Mouse (Mus musculus) embryonic facial prominence, embryonic 10.5 days (tissue): Measurements from ENCODE around the gene Glyat. TPM values are rescaled to one million over a fixed set of nuclear protein-coding genes. Genes with fewer than 3 reads are reported as not detected.

Experiments used
- DNase-seq: peaks from one replicate; pipeline ENCODE4 v3.0.0-alpha.2; 2017; ENCODE audit warnings: low spot score
- H3K27ac ChIP-seq: fragments of 300-500 bp; sonication (generic); replicated peaks from 2 replicates; pipeline ENCODE4 v1.5.1; 2016; ENCODE audit warnings: mild to moderate bottlenecking
- H3K27me3 ChIP-seq: fragments of 300-500 bp; sonication (generic); replicated peaks from 2 replicates; pipeline ENCODE4 v1.6.1; 2016; ENCODE audit warnings: low read depth, mild to moderate bottlenecking; ENCODE audit not compliant: poor library complexity, severe bottlenecking
- H3K36me3 ChIP-seq: fragments of 300-500 bp; sonication (generic); replicated peaks from 2 replicates; pipeline ENCODE4 v1.6.1; 2016; ENCODE audit warnings: mild to moderate bottlenecking, moderate library complexity
- H3K4me1 ChIP-seq: fragments of 300-500 bp; sonication (generic); 2 replicates; pipeline ENCODE4 v1.6.1; 2016
- H3K4me3 ChIP-seq: fragments of 300-500 bp; sonication (generic); 2 replicates; pipeline ENCODE4 v1.5.1; 2016; ENCODE audit warnings: mild to moderate bottlenecking, moderate library complexity
- H3K9me3 ChIP-seq: fragments of 300-500 bp; sonication (generic); 2 replicates; pipeline ENCODE4 v1.6.1; 2016; ENCODE audit warnings: mild to moderate bottlenecking
- WGBS: fragments of 180-500 bp; shearing (Covaris S2); methylation state at CpG from one replicate; pipeline ENCODE4 v1.1.7; 2016; 5-methylcytosine and 5-hydroxymethylcytosine counted together
- polyA plus RNA-seq: library from polyadenylated mRNA; unstranded; fragments of >200 nt; fragmentation: Nextera tagmentation; extraction: Ambion mirVana; gene quantifications from 2 replicates; pipeline ENCODE4 v1.2.1, GENCODE M21; 2016

Glyat gene
- polyA plus RNA-seq = not detected in 2 replicates

DNA sequence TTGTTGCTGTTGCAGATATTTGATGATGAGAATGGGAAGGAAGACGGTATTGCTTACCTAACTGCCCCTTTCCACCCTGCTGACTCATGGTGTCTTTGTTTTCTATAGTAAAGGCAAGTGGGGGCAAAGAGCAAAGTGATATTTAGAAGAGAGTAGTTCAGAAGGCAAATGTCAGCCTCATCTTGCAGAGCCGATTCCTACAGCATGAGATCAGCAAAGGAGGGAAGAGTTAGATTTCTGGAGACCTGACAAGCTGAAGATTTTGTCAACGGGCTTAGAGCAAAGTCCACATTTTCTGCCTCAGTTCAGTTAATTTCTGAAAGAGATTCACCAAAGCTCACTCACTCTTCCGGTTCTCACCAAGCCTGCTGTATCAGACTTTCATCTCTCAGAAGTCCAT, at the start of gene Glyat:
TSS of gene Glyat (plus strand) at position 133 of the 400 bp plus-strand sequence.
- WGBS = 79% methylated on average over 4 of the region's 4 CpGs
- DNase-seq = no peak
- Histone ChIP-seq H3K9me3 (no peaks in the 10 kb centered on the region), H3K27me3 (no peaks in the 10 kb centered on the region), H3K36me3 (no peaks in the 10 kb centered on the region), H3K4me3 (no peak within 1 kb of the TSS), H3K4me1 (no peaks in the 10 kb centered on the region), H3K27ac (no peak within 1 kb of the TSS)

DNA sequence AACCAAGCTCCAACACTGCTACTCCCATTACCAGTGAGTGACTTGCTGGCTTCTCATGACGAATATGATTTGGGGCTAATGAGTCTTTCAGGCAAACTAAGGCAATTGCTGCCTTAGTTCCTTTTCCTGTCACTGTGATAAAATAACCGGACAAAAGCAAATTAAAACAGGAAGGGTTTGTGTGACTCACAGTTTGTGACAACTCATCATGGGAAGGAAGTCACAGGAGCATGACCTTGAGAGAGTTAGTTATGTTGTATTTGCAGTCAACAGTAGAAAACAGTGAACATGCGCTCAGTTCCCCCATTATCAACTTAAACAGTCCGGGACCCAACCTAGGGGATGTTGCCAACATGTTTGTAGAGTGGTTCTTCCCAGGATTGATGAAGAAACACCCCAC, 47.8 kb upstream of the Glyat start:
- Histone ChIP-seq H3K9me3 (no peaks in the 10 kb centered on the region), H3K27ac (no peak overlapping the region), H3K4me3 (no peak overlapping the region), H3K36me3 (peaks cover 20% of the 10 kb centered on the region), H3K27me3 (no peaks in the 10 kb centered on the region), H3K4me1 (no peaks in the 10 kb centered on the region)
- WGBS = 89% methylated on average over 4 of the region's 4 CpGs
- DNase-seq = no peak

DNA sequence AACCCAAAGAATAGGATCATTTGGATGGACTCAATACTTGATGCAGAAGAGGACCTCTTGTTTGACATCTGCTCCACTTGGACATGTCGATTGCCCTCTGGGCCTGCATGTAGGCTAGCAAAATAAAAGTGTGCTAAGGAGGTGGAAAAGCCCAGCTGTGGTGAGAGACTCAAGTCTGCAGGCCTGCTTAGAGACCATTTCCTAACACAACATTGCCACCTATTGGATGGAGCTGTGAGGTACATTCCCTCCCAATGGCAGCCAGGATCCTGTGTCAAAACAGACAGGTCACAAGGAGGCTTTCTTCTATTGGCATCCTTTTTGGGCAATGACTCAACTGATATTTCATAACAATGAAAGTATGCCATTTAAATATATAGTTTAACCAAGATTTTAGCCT, 41.2 kb upstream of the Glyat start:
- Histone ChIP-seq H3K4me1 (peaks cover 13% of the 10 kb centered on the region), H3K4me3 (no peak overlapping the region), H3K9me3 (0 out of 2 replicates have a peak, but pooled peaks cover 5% of the 10 kb centered on the region), H3K27ac (no peak overlapping the region), H3K36me3 (peaks cover 12% of the 10 kb centered on the region), H3K27me3 (peaks cover 6% of the 10 kb centered on the region)
- peak; percentile 60 for DNase-seq
- 18% methylated on average over 1 of the region's 1 CpGs for WGBS

DNA sequence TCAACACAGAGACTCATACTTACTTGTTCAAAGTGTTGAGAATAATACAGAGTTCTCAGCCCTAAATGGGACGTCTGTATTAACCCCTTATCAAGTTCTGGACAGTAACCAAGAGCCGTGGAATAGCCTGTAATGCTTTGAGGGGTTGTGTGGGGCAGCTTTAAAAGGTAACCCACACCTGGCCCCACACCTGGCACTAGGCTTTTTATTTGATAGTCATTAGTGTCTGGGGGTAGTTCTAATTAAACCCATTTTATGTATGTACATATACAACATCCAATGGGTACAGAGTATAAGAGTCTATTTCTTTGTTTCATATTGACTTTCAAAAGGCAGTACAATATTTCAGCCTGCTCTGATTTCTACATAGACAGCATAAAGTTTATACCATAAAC, 38.0 kb upstream of the Glyat start:
- Histone ChIP-seq H3K27ac (no peak overlapping the region), H3K4me3 (peak overlapping the region; percentile 78), H3K9me3 (0 out of 2 replicates have a peak, but pooled peaks cover 5% of the 10 kb centered on the region), H3K36me3 (no peaks in the 10 kb centered on the region), H3K27me3 (peaks cover 11% of the 10 kb centered on the region), H3K4me1 (peaks cover 14% of the 10 kb centered on the region)
- 54% methylated on average over 2 of the region's 2 CpGs for WGBS
- no peak for DNase-seq

DNA sequence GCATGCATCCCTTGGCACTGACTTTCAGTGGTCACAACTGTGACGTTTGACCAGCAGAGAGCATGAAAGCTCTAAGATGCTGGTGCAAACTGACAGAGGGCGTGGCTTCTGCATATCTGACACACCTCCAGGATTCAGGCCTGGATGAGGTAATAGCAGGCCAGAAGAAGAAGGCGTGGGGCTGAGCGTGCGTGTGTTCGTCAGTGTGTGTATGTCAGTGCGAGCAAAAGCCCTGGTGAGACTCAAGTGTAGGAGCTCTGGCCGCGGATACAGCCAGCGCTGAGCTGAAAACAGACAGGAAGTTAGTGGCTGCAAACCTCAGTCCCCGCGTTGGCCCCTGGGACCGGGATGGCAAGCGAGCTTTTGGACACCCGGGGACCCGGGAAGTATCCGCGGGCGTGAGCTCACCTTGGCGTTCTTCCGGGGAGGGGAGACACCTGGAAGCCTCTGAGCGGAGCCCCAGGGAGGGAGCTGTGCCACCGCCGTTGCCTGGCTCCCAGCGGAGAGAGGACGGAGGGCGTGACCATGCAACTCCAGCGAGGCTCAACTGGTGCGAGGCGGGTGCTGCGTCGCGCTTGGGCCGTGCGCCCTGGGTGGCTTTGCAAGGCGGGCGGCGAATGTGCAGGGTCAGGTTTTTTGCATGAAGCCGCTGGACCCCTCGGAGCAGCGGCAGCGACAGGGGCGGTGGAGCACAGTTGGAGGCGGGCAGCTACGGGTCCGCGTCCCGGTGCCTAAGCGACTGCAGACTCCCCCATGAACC, 37.4 kb upstream of the Glyat start:
- peak overlapping the region; percentile 66 for H3K27ac ChIP-seq
- peak overlapping the region; percentile 78 for H3K4me3 ChIP-seq
- H3K9me3 ChIP-seq = 0 out of 2 replicates have a peak, but pooled peaks cover 5% of the 10 kb centered on the region
- no peaks in the 10 kb centered on the region for H3K36me3 ChIP-seq
- peaks cover 14% of the 10 kb centered on the region for H3K4me1 ChIP-seq
- under 1% methylated on average over 49 of the region's 49 CpGs for WGBS
- DNase-seq = peak; percentile 63
- peaks cover 11% of the 10 kb centered on the region for H3K27me3 ChIP-seq

DNA sequence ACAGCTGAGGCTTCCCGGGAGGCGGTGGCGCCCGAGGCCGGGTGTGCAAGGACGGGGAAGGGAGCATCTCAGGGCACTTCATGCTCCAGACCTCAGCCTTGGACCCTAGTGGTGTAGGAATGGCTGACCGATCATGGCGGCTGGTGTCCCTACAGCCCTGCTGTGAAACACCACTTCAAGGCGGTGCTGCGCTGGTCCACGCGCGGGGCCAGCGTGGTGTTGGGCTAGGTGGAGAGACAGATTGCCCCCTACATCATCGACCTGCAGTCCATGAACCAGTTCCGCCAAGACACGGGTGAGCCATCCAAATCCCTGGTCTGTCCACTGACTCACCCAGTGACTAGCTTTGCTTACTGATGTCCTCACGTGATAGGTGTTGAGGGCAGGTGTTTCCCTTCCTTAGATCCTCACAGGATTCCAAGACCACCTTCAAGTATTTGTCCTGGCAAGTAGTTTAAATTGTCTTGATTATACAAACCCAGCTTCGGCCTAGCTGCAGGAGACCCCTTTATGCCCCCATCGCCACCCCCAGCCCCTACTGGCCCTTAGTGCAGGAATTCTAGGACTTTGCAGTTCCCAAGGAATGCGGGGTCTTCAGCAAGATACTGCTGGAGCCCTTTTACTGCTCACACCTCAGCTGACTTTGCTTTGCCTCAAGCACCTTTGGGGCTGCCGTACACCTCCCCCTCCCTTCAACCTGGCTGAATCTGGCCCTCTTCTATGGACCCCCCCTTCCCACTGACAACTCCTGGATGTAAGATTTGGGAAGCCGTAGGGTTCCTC, 36.6 kb upstream of the Glyat start:
- WGBS = 18% methylated on average over 23 of the region's 23 CpGs
- H3K4me1 ChIP-seq = peaks cover 14% of the 10 kb centered on the region
- DNase-seq = no peak
- H3K4me3 ChIP-seq = peak overlapping the region; percentile 78
- H3K27me3 ChIP-seq = peaks cover 11% of the 10 kb centered on the region
- H3K27ac ChIP-seq = peak overlapping the region; percentile 66; the same call in 1 of the 2 replicates
- no peaks in the 10 kb centered on the region for H3K36me3 ChIP-seq
- 0 out of 2 replicates have a peak, but pooled peaks cover 5% of the 10 kb centered on the region for H3K9me3 ChIP-seq

DNA sequence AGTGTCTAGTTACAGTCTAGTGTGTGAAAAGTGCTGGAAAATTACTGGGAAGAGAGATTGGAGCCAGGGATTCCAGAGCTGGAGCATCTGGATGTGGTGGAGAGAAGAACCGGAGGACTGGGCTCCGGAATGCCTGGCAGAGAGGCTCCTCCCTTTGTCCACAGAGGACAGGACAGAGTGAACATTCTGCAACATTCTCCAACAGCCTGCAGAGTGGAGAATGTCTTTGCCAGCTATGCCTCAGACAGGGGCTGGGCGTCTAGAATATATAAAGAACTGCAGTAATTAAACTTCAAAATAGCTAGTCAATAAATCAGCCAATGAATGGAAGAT, 36.1 kb upstream of the Glyat start:
- DNase-seq = no peak
- 69% methylated on average over 3 of the region's 3 CpGs for WGBS
- Histone ChIP-seq H3K4me1 (peaks cover 14% of the 10 kb centered on the region), H3K36me3 (no peaks in the 10 kb centered on the region), H3K27ac (no peak overlapping the region), H3K27me3 (peaks cover 11% of the 10 kb centered on the region), H3K9me3 (0 out of 2 replicates have a peak, but pooled peaks cover 5% of the 10 kb centered on the region), H3K4me3 (no peak overlapping the region)

GRCm38 (mm10) chr19:12598674-12599073, 34.4 kb upstream of the Glyat start:
- Histone ChIP-seq H3K4me1 (peaks cover 14% of the 10 kb centered on the region), H3K36me3 (no peaks in the 10 kb centered on the region), H3K27me3 (peaks cover 11% of the 10 kb centered on the region), H3K27ac (no peak overlapping the region), H3K9me3 (0 out of 2 replicates have a peak, but pooled peaks cover 5% of the 10 kb centered on the region), H3K4me3 (no peak overlapping the region)
- DNase-seq = no peak
- WGBS = 75% methylated on average over 3 of the region's 3 CpGs

DNA sequence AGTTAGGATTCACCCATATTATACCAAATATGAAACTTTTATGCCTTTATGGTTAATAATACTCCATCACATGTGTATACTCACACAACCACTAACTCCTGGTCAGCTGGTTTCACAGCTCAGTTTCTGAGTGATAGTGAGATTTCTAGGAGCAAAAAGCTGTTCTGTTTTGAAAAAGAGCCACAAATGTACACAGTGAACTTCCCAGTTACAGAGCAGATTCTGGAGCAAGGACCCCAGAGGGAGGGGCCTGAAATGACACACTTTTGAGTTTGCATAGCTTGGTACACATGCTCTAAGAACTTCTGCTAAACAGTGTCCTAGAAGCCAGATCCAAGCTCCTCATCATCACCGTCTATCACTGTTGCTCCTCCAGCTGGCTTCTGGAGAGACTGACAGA, 33.4 kb upstream of the Glyat start, which contains the start of gene Gm4952:
TSS of gene Gm4952 (plus strand) at position 301 of the 400 bp plus-strand sequence.
- WGBS = 71% methylated on average over 1 of the region's 1 CpGs
- peaks cover 14% of the 10 kb centered on the region for H3K4me1 ChIP-seq

GRCm38 (mm10) chr19:12600684-12601480, 32.2 kb upstream of the Glyat start:
- Histone ChIP-seq H3K36me3 (no peaks in the 10 kb centered on the region), H3K4me1 (peaks cover 11% of the 10 kb centered on the region), H3K27ac (no peak overlapping the region), H3K9me3 (0 out of 2 replicates have a peak, but pooled peaks cover 2% of the 10 kb centered on the region), H3K27me3 (peaks cover 11% of the 10 kb centered on the region), H3K4me3 (no peak overlapping the region)
- 26% methylated on average over 2 of the region's 2 CpGs for WGBS
- no peak for DNase-seq

More for the DNA sequence above, 33.4 kb upstream of the Glyat start, which contains the start of gene Gm4952:
- Histone ChIP-seq H3K27me3 (peaks cover 11% of the 10 kb centered on the region), H3K4me3 (no peak within 1 kb of the TSS), H3K9me3 (0 out of 2 replicates have a peak, but pooled peaks cover 5% of the 10 kb centered on the region), H3K36me3 (no peaks in the 10 kb centered on the region), H3K27ac (no peak within 1 kb of the TSS)
- DNase-seq = no peak

DNA sequence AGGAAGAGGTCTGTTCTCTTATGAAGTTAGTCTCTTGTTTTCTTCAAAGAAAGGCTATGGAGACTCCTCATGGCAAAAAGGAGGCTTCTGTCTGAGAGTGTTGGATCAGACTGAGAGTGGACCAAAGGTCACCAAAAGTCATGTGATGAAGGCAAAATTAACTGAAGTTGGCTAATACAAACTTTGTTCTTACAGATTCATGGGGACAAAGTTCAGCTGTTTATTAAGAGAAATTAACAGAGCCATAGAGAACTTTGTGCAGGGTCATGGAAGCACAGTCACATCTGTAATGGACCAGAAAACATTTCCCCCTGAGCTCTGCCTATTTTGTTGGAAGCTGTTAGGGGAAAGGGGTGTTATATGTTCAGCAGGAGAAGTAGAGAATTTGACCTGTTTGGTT, 24.8 kb upstream of the Glyat start:
- Histone ChIP-seq H3K4me1 (no peaks in the 10 kb centered on the region), H3K4me3 (no peak overlapping the region), H3K36me3 (no peaks in the 10 kb centered on the region), H3K27ac (no peak overlapping the region), H3K9me3 (no peaks in the 10 kb centered on the region), H3K27me3 (no peaks in the 10 kb centered on the region)
- no peak for DNase-seq

- Histone ChIP-seq H3K36me3 (no peaks in the 10 kb centered on the region), H3K9me3 (no peaks in the 10 kb centered on the region), H3K4me3 (no peak overlapping the region), H3K4me1 (no peaks in the 10 kb centered on the region), H3K27me3 (no peaks in the 10 kb centered on the region), H3K27ac (no peak overlapping the region)
- 70% methylated on average over 1 of the region's 1 CpGs for WGBS
- DNase-seq = no peak
Observed at GRCm38 (mm10) chr19:12613646-12614045, 19.5 kb upstream of the Glyat start.
